Mouse (Mus musculus) small intestine, adult 2 months (tissue): Measurements from ENCODE around the gene Slc17a8.

Source experiments
- CTCF ChIP-seq: fragments of 200-500 bp; IDR thresholded peaks from 2 replicates; pipeline ENCODE4 v1.5.1; 2012; ENCODE audit warnings: low read depth, mild to moderate bottlenecking, control low read depth, inconsistent platforms, low read length, moderate library complexity, mixed read lengths; ENCODE audit not compliant: insufficient replicate concordance, insufficient read length; ENCODE audit errors: extremely low read depth
- POLR2A ChIP-seq: fragments of 200-500 bp; IDR thresholded peaks from 2 replicates; pipeline ENCODE4 v1.6.1; 2012; ENCODE audit warnings: low read depth, mild to moderate bottlenecking, control low read depth, inconsistent platforms, low read length, moderate library complexity

- TF ChIP-seq CTCF (no peak), POLR2A (no peak)
Measured at GRCm38 (mm10) chr10:89667571-89667970, 46.5 kb upstream of the Slc17a8 start.
